In the genomic region with DNA sequence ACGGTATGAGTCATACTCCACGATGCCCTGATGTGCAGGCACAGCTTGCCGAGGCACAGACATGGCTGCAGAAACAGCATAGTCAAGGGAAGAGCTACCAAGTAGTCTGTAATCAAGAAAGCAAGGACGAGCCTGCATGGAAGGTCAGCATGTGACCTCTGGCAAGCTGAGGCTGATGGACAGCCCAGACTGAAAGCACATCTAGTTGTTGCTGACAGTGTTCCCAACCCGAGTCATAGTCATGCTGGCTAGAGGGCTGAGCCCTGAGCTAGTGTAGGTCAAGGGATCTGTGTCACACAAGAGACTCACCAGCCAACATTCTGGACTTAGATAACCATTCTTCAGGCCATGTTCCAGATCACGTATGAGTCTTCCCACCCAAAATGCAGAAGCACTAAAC, we compare ENCODE assay signal across 16 mouse cellular contexts. TPM values are rescaled to one million over a fixed set of nuclear protein-coding genes. Genes with fewer than 3 reads are reported as not detected.
DNase-seq lines count a peak whose midpoint lies in the region; ATAC-seq lines count a peak whose summit lies in the region.
"Had no signal": no experiment of that assay in that cellular context is flagged by ENCODE, and none has a peak within 500 bp of the region (broad histone marks: within the 10 kb centered on the region; RNA-seq: fewer than 3 reads in every experiment).

No protein-coding gene starts in this region.

- no peak for ATAC-seq in heart, embryonic 11.5 days (replicated peaks; ENCODE audit: insufficient number of reproducible peaks, low FRiP score, low TSS enrichment)
- no peak for ATAC-seq in neural tube, embryonic 15.5 days (ENCODE audit: low FRiP score)
- ATAC-seq: midbrain, embryonic 13.5 days had no signal

- peak; percentile 77 to 86 for DNase-seq in heart, adult 18-20 months
- DNase-seq in ovary, postnatal 36 days (ENCODE audit: low spot score): peak; percentile 29
- no peak for DNase-seq in ovary, postnatal 14 days (ENCODE audit: low spot score)
- DNase-seq in heart, adult 8-10 months (ENCODE audit: low spot score): peak; percentile 67
- DNase-seq in skeletal muscle tissue, adult 2 months (ENCODE audit: low read depth, low spot score): peak; percentile 62
- no peak for DNase-seq in neural tube, embryonic 10.5 days (ENCODE audit: extremely low spot score, low spot score)
- DNase-seq: B cell, adult 2 months; left cerebral cortex, postnatal 4 days; right cerebral cortex, postnatal 14 days had no signal

- 79% methylated on average over 6 of the region's 6 CpGs for WGBS in heart, embryonic 11.5 days (ENCODE audit: insufficient replicate concordance)
- WGBS in neural tube, embryonic 15.5 days: 87% methylated on average over 6 of the region's 6 CpGs

- no peak overlapping the region for H3K9ac ChIP-seq in heart, embryonic 11.5 days (ENCODE audit: low read depth, low read length)
- no peak overlapping the region for H3K9ac ChIP-seq in neural tube, embryonic 15.5 days (replicated peaks)
- H3K9ac ChIP-seq: heart, embryonic 13.5 days; midbrain, embryonic 13.5 days; neural tube, embryonic 12.5 days had no signal

- no peak overlapping the region for H3K4me2 ChIP-seq in heart, embryonic 11.5 days
- H3K4me2 ChIP-seq in neural tube, embryonic 15.5 days: no peak overlapping the region
- H3K4me2 ChIP-seq: heart, embryonic 13.5 days; midbrain, embryonic 13.5 days; neural tube, embryonic 12.5 days had no signal

- no peaks in the 10 kb centered on the region for H3K36me3 ChIP-seq in heart, embryonic 11.5 days (ENCODE audit: control insufficient read depth, insufficient read depth, low read length)
- no peaks in the 10 kb centered on the region for H3K36me3 ChIP-seq in neural tube, embryonic 15.5 days
- H3K36me3 ChIP-seq: forebrain, embryonic 10.5 days; heart, embryonic 13.5 days; midbrain, embryonic 13.5 days; neural tube, embryonic 12.5 days had no signal

- H3K4me1 ChIP-seq in heart, embryonic 11.5 days (ENCODE audit: control insufficient read depth, insufficient read depth, low read length): no peaks in the 10 kb centered on the region
- H3K4me1 ChIP-seq in neural tube, embryonic 15.5 days: no peaks in the 10 kb centered on the region
- H3K4me1 ChIP-seq: forebrain, embryonic 10.5 days; heart, embryonic 13.5 days; midbrain, embryonic 13.5 days; neural tube, embryonic 12.5 days had no signal

- H3K4me3 ChIP-seq in heart, embryonic 11.5 days (ENCODE audit: low read depth, low read length): no peak overlapping the region
- H3K4me3 ChIP-seq in neural tube, embryonic 15.5 days (replicated peaks): no peak overlapping the region
- H3K4me3 ChIP-seq: forebrain, embryonic 10.5 days; heart, embryonic 13.5 days; midbrain, embryonic 13.5 days; neural tube, embryonic 12.5 days had no signal

- H3K9me3 ChIP-seq in heart, embryonic 11.5 days (replicated peaks; ENCODE audit: control insufficient read depth, low read length): peaks cover 6% of the 10 kb centered on the region
- H3K9me3 ChIP-seq in neural tube, embryonic 15.5 days (replicated peaks): no peaks in the 10 kb centered on the region
- H3K9me3 ChIP-seq: forebrain, embryonic 10.5 days had no signal

- no peak overlapping the region for H3K27ac ChIP-seq in heart, embryonic 11.5 days (ENCODE audit: low read depth, low read length)
- H3K27ac ChIP-seq in neural tube, embryonic 15.5 days (replicated peaks): no peak overlapping the region
- H3K27ac ChIP-seq: forebrain, embryonic 10.5 days; heart, embryonic 13.5 days; midbrain, embryonic 13.5 days; neural tube, embryonic 12.5 days had no signal

- H3K27me3 ChIP-seq in heart, embryonic 11.5 days (ENCODE audit: control insufficient read depth, insufficient read depth, low read length): no peaks in the 10 kb centered on the region
- H3K27me3 ChIP-seq in neural tube, embryonic 15.5 days (replicated peaks): no peaks in the 10 kb centered on the region
- H3K27me3 ChIP-seq: heart, embryonic 13.5 days; midbrain, embryonic 13.5 days; neural tube, embryonic 12.5 days had no signal

RNA-seq across cellular contexts. Expression of a gene that starts 32.3 kb away (rescaled TPM):
- 10 to 100 TPM; 13.3 to 13.8 TPM for total RNA-seq in heart, adult 18-20 months (2021)
- polyA plus RNA-seq in heart, embryonic 11.5 days (2014; fragmentation: Nextera tagmentation; extraction: Ambion mirVana): 3.7 TPM in 2 replicates
- total RNA-seq in heart, adult 8-10 months (2022): 10 to 100 TPM in 2 of 4 experiments, 1 to 10 TPM in 2; 8.6 to 12.9 (median 10.1) TPM
- polyA plus RNA-seq in neural tube, embryonic 15.5 days (2015; fragmentation: Nextera tagmentation; extraction: Ambion mirVana): 34.3 and 38.2 TPM in 2 replicates
- total RNA-seq: MEL had no signal

Comparison
In these comparisons a context has a peak if more than half of its experiments do, and no peak if none do; other contexts are left out.
1. DNase-seq: peak in heart, adult 18-20 months (2 of 2), ovary, postnatal 36 days (single experiment), heart, adult 8-10 months (single experiment) and skeletal muscle tissue, adult 2 months (single experiment); none in ovary, postnatal 14 days (single experiment) and neural tube, embryonic 10.5 days (single experiment).